Mouse (Mus musculus) testis, postnatal 10 days (tissue): ENCODE results near the gene Gm4871.
A peak's percentile ranks its signal among the peaks of the same experiment; 100 is the strongest.

Experiments used
- DNase-seq: peaks from one replicate; pipeline ENCODE4 v3.0.0; 2021; ENCODE audit warnings: low spot score

Gene Gm4871

GRCm38 (mm10) chr5:144990481-144990880 is 42.1 kb downstream of the Gm4871 start:
- DNase-seq: no peak

GRCm38 (mm10) chr5:144990051-144990450 is 42.5 kb downstream of the Gm4871 start:
- no peak for DNase-seq

DNA sequence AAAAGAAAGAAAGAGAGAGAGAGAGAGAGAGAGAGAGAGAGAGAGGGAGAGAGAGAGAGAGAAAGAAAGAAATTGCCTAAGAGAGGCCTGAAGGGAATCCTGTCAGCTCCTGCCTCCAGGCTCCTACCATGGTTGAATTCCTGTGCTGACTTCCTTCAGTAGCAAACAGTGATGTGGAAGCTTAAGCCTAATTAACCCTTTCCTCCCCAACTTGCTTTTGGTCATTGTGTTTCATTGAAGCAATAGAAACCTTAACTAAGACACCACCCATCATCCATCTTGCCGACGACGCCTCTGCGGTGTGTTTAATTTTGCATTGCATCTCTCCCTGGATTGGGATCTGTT is 43.5 kb downstream of the Gm4871 start:
- DNase-seq: no peak

DNA sequence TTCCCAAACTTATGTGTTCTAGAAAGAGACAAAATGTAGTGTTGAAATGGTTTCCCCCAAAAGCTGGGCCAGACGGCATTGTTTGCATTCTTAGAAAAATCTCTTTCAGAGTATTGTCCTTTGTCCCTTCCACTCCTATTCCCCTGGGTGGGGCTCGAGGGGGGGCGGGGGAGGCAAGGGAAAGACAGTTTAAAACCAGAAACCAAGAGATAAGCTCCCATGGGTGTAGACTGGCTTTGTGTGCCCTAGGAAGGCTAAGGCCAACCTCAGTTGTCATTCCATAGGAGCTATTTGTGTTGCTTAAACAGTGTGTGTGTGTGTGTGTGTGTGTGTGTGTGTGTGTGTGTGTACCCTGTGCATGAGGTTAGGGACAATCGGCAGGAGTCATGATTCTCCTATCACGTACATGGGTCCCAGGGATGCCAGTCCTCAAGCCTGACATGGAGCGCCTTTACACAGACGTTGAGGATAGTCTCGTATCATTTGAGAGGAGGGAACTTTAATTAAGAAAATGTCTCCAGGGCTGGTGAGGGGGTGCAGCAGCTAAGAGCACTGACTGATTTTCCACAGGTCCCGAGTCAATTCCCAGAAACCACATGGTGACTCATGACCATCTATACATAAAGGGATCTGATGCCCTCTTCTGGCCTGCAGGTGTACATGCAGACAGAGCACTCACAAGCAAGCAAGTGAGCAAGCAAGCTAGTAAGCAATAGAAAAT is 44.1 kb downstream of the Gm4871 start:
- DNase-seq: peak; percentile 54

DNA sequence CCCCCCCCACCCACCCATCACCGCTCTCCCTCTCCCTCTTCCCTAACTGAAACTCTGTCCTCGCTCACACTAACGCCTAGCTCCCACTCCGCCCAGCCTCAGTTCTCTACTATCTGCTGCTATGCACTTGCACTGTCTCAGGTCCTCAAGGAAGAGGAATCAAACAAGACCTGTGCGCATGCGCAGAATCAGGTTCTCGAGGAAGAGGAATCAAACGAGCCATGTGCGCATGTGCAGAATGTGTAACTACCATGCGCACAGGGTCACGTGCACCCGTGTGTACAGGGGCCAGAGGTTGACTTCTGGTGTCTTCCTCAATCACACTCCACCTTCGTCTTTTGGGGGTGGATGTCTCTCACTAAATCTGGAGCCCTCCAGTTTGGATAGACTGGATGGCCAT is 45.0 kb downstream of the Gm4871 start:
- DNase-seq: no peak

GRCm38 (mm10) chr5:144984839-144985238 is 47.7 kb downstream of the Gm4871 start:
- no peak for DNase-seq

DNA sequence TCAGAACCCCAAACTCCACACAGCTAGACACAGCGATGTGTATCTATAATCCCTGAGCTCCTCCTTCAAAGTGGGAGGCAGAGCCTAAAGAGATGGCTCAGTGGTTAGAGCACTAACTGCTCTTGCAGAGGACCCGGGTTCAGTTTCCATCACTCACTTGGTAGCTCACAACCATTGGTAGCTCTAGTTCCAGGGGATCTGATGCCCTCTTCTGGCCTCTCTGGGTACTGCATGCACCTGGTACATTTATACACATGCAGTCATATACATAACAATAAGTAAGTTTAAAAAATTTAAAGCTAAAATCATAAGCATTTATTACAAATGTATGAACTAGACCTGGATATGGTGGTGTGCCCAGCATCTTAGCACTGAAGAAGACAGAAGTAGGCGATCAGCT is 49.3 kb downstream of the Gm4871 start:
- DNase-seq: peak; percentile 57
